Mouse (Mus musculus) CH12.LX (cell line): Measurements from ENCODE around the gene Smyd3.

ENCODE experiments used
- CTCF ChIP-seq, 2 experiments: IDR thresholded peaks in 1 of 2; conservative IDR thresholded peaks in 1 of 2; 2 replicates each; pipeline ENCODE4 v1.5.1; 2011 to 2012; ENCODE audit warnings: low read depth in 2 of 2, low read length in 2 of 2, improper control_type of control experiment in 1 of 2, inconsistent platforms in 1 of 2, mild to moderate bottlenecking in 1 of 2, moderate library complexity in 1 of 2
- JUND ChIP-seq: conservative IDR thresholded peaks from 2 replicates; pipeline ENCODE4 v1.6.1; 2011; ENCODE audit warnings: low read depth, low read length, improper control_type of control experiment

GRCm38 (mm10) chr1:179107211-179107610 is 410.6 kb downstream of the Smyd3 start:
- TF ChIP-seq CTCF (conservative IDR thresholded peaks at IDR 0.05 in 1 of 2, IDR thresholded peaks at IDR 0.05 in 1 of 2; ENCODE audit: low read depth in 2 of 2, low read length in 2 of 2): no peak
- no peak for TF ChIP-seq JUND
